Mouse (Mus musculus) liver, postnatal 0 days (tissue): ENCODE data around the gene 9530003J23Rik.
"Not testable (repeated sequence)": the region's sequence is repeated elsewhere in the genome, so short reads cannot be mapped to it uniquely, and the experiment has no call there.

Source experiments
- CTCF ChIP-seq: sonication (generic); IDR thresholded peaks from 2 replicates; pipeline ENCODE4 v1.5.1; 2016; ENCODE audit warnings: antibody characterized with exemption, low read depth
- EP300 ChIP-seq: IDR thresholded peaks from 2 replicates; pipeline ENCODE4 v1.6.1; 2016; ENCODE audit warnings: antibody characterized with exemption, low read depth, mild to moderate bottlenecking

DNA sequence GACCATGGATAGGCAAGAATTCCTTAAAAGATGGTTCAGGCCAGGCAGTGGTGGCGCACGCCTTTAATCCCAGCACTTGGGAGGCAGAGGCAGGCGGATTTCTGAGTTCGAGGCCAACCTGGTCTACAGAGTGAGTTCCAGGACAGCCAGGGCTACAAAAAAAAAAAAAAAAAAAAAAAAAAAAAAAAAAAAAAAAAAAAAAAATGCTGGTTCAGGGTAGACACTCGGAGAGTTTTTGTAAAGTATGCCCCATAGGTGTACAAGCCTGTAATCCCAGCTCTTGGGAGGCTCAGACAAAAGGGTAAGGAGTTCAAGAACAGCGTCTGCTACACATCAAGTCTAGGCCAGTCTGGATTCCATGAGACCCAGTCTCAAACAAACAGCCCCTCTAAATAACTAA, 29.7 kb downstream of the 9530003J23Rik start:
- not testable (repeated sequence) for TF ChIP-seq CTCF, EP300
